Mouse (Mus musculus): Measurements from ENCODE around the gene Diaph3.
A peak's percentile ranks its signal among the peaks of the same experiment; 100 is the strongest.

The Diaph3 gene

DNA sequence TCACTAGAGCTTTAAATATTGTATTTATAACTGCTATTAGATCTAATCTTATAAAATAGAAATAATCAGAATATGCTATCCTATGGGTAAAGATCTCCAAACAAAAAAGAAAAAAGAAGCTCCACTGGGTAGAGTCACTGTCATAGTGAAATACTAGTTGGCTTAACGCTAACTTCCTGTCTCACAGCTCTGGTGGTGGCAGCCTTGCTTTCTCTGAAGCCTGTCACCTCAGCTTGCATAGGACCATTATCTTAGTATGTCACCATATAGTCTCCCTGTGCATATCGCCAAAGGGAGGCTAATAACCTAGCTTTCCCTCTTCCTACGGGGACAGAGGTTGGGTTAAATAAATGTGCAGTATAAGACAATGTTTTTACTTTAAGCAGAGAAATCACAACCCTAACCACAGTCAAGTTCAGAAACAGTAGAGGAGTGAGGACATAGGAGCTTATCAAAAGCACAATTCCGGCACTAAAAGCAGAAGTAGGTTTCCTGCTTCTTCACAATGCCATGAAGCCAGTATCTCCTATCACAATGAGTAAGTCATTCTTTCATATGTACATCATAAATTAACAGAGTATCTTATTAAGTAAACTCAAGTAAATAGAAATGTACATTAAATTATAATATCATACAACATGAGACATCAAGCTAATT lies 293.8 kb downstream of the Diaph3 start:
- no peak for DNase-seq (ENCODE audit: low spot score)

DNA sequence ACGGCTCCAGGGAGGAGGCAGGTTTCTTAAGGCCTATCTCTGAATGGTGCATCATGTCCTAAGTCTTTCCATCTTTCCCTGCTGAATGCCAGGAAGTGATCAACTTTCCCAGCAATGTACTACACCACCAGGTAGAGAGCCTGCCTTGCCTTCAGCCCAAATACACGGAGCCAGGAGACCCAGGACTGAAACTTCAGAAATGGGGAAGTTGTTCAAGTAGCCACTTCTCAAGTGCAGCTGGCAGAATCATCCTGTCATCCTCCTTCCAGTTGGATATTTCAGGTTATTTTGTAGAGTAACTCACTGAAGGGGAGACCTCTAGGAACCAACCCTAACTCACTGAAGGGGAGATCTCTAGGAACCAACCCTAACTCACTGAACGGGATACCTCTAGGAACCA lies 297.0 kb downstream of the Diaph3 start:
- no peak for DNase-seq (ENCODE audit: low spot score)

DNA sequence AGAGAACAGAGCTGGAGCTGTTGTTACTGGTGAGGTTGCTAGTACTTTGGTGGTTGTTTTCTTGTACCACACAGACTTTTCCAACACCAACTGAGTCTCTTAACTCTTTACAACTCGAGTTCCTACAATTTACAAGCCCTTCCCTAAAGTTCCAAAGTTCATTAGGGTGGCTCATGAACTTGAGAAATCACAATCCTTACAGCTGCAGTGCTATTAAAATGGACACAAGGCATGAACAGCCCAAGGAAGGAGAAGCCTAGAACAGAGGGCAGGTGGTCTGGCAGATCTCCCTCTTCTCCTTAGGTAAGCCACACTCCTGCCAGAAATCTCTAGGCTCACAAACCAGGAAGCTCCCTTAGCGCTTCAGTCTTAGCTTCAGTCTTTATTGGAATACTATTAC lies 303.4 kb downstream of the Diaph3 start:
- no peak for DNase-seq (ENCODE audit: low spot score)

DNA sequence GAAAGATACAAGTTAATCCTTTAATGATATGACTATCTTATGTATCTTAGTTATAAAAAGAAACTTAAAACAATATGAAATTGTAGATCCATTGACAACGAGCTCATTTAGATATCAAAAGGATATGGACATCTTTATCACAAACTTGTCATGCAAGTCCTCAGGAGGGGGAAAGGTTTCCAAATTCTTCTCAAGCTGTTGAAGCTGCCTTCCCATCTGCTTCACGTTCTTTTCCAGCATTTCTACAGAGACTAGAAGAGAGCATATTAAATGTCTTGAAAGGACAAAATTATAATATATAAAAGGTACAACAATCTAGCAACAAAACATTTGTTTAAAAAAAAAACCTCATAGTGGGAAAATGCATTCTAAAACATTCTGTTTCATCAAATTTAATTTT lies 306.2 kb downstream of the Diaph3 start:
- DNase-seq (ENCODE audit: low spot score): no peak

DNA sequence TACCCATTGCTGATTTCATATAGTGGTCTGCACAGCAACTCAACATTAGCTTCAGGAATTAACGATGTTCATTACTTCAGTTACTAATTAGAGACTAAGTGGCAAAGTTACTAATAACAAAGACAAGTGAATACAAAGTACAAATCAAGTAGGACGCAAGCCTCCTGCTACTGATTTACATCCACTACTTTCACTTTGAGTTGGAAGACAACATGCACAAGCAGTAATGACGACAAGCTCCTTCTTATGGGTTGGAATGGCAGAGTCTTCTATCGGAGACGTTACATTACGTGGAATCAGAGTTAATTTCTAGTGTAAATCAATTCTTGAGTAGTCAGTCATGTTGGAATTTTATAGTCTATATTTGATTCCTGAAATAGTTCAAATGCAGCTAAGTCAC lies 306.8 kb downstream of the Diaph3 start:
- no peak for DNase-seq (ENCODE audit: low spot score)

DNA sequence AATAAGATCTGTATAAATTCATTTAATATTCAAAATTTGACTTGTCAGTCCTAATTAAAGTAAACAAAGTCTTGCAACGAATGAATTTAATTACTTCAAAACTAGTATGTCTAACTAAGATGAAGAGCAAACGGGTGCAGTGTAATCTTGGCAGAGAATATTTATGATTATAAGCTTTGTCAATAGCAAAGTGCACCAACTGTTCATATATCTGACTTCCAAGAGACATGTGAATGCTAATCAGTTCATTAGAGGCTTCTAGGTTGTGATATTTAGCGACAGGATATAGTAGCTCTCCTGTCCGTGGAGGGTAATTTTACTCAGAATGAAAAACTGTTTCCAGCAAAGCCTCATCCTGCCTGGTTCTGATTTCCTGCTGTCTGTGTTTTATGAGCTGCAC lies 308.0 kb downstream of the Diaph3 start:
- no peak for DNase-seq (ENCODE audit: low spot score)

DNA sequence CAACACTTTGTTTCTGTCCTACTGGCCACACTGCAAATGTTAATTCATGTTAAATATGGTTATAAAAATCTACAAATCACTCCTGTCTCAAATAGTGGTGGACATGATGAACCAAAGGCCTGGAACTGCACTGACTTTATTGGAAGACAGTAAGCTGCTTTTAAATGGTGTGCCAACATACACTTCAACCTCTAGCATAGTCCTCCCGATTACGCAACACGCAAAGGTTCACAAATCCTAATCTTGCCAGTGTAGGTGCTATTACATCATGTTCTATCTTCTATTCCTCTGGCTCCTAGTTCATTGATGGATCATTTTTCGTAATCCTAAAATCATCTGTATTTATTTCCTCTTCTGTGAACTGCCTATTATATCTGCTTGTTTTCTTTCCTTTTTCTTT lies 324.8 kb downstream of the Diaph3 start:
- DNase-seq (ENCODE audit: low spot score): no peak

DNA sequence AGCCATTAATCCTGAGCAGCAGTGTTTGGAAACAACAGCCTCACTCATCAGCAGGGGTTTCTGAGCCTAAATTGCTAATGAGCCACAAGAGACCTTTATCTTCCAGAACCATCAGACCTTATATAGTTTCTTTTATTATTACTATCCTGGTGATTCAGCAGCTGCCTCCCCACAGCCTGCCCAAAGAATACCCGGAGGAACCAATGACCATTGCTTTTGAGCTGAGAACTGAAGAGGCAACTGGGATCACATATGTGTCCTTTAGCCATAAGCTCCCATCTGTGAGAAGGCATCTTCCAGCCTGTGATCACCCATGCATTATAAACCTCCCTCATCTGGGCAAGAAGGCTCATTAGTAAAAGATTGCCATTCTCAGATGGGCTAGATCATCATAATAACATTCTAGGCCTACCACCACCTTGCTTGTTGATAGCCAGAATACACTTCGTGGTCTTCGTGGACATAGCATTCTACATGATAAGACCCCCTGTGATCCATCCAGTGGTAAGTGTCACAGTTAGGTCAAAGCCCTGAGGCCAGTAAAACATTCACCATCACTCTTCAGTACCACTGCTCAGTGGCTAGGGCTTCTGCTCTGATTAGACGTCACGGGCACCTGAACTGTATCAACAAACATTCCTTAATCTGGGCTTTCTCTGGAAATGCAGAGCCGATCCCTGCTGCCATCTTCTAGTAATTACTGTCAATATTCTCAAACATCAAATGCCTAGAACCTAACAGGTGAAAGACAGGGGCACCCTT lies 352.0 kb downstream of the Diaph3 start:
- DNase-seq (ENCODE audit: low spot score): no peak

DNA sequence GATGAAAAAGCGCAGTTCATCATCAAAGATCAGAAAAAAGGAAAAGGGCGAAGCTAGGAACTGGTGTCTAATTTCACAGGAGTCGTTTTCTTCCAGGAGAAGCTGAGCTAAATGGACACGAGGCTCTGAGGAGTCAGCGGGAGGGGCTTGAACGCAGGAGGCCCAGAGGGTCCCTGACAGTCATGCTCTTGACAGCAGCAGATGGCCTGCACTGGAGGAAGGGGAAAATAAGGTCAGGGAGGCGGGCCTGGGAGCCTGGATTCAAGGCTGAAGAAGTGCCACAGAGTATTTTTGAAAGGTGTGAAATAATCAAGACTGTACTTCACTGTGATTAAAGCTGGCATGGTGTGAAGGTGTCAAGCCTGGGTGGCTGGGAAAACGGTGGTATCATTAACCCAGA lies 354.2 kb downstream of the Diaph3 start:
- DNase-seq (ENCODE audit: low spot score): no peak

DNA sequence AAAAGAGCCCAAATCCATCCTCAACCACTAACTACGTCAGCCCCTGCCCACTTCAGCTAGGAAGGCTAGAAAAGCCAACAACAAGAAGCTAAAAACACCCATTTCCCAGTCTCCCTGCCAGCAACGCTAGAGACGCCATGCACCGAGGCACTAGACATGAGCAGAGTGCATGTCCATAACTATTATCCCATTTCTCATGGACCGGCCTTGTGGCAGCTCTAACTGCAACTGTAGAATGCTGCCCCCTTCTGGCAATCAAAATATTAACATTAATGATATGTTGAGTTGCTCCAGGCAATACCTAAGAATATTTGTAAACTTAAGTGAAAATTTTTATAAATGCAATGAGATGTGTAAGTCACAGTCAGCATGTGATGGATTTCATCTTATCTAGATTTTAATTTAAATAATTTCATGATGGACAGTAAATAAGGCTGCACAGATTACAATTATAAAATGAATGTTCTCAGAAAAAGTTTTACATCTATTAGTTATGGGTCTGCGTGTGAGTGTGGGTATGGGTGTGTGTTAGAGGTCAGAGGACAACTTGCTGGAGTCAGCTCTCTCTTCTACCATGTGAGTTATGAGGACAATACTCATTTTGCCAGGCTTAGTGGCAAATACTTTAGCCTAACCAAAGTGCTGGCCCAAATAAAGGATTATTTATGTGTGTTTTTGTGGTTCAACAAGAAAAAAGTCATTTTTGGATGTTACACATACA lies 359.3 kb downstream of the Diaph3 start:
- peak; percentile 56 for DNase-seq (ENCODE audit: low spot score)

DNA sequence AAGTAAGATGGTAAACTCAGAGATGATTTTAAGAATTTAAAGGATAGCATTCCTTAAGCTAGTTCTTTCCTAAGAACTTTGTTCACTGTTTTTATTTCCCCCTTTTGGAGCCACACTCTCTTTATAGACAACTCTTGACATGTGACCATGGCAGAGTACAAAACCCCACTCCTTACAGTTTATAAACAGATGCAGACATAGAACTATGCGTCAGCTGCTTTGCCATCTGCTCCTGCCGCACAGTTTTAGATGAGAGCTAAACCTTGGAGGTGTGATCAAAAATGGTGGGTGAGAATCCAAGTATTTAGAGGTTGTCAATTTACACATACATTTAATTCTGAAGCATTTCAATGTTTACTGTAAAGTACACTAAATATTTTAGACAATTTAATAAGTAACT lies 367.7 kb downstream of the Diaph3 start:
- DNase-seq (ENCODE audit: low spot score): no peak

DNA sequence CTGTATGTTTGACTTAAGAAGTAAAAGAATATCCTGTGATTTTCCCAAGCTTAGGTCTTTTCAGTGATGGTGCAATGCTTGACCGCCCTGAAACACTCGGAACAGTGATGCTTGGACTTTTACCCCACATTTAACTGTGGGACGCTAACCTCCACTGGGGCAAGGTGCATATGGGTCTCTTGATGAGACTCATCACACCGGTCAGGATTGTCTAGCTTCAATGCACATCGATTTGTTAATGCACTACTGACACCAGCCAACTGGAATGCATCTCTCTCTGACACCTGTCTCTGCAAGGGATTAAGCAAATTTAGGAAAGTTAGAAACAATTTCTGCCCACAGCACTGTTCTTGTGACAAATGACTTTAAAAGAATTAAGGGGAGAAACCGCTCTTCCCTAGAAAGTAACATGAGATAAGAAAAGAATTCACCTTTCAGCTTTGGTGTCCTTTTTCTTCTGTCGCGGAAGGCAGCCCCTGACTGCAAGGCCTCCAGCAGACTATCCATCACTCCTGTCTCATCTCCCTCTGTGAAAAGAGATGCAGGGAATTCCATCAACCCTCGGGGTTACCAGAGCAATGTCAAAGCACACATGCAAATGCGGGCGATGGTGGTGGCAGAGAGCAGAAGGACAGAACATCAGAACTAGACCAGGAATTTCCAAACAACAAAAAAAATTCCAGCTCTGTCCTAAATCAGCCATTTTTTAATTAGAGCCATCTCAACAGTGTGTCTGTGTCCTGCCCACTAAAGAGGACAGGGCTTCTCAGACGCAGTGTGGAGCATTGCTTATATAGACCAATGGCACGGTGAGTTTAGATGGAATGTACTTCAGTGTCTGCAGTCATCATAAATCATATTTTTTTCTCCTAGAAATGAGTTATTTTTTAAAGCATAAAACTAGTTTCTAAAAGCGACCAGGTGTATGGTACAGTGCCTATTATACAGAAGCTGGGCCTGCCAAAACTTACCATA lies 368.6 kb downstream of the Diaph3 start:
- no peak for DNase-seq (ENCODE audit: low spot score)

DNA sequence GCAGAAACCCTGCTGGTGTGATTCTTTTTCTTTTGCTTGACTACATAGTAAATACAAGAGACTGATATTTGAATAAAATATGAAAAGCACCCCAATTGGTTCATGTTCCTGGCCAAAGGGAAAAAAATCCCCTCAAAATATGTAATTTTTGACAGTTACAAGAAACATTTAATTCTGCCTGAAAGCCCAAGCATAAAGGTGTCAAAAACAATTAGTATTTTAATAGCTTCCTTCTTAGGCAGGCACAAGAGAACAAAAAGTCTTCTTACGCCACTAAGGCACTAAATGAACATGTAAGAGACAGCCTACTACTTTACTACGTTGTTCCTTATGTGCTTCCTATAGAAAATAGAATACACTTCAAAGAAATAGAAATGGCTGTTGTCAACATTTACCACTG lies 376.7 kb downstream of the Diaph3 start:
- DNase-seq (ENCODE audit: low spot score): no peak

DNA sequence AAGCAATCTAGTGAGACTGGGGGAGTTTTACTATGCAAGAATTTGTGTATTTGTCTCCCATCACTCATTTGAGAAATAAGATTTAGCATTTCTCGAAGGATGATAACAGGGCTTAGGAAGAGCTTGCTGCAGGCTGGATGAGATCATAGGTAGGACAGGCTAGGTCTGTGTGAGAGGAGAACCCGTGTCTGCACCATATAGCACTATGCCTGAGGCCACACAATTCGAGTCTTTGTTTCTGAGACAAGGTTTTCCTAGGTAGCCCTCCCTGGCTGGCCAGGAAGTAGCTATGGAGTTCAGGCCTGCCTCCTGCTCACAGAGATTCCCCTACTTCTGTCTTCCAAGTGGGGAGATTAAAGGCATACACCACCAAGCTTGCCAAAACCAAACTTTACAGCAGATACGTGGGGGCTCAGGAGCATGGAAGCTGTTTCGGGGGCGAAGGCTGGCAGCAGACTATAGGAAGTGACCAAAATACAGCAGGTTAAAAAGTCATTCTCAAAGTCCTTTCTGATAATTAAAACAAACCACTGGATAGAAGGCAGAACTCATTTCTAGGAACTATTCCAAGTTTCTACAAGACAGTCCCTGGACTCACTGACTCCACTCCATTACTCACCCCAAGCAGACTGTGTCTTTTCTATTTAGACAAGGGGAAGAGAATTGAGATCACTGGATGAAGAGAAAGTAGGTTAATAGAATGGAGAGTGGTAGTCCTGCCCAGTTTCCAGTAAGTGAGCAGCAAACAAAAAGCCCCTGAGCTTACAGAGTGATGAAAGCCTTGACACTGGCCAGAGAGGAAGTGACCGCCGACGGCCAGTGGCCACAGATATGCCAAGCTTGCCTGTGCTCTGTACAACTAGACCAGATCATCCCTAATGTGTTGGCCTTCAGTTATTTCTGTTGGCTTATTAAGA lies 383.2 kb downstream of the Diaph3 start:
- no peak for DNase-seq (ENCODE audit: low spot score)

DNA sequence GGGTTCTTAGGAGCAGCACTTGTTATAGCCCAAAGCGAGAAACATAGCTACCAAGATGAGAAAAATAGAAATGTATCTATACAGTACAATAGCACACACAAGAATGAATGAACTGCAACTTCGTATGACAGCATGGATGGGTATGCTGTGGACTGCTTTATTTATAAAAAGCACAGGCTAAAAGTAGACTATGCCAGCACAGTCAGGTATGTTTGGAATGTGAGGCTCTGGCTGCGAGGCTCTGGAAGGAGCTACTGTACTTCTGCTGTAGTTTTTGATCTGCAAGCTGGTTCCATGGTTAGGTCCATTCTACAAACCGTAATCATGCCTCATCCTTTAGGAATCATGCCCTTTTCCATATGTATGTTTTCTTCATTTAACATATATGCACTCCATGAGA lies 383.9 kb downstream of the Diaph3 start:
- DNase-seq (ENCODE audit: low spot score): no peak

DNA sequence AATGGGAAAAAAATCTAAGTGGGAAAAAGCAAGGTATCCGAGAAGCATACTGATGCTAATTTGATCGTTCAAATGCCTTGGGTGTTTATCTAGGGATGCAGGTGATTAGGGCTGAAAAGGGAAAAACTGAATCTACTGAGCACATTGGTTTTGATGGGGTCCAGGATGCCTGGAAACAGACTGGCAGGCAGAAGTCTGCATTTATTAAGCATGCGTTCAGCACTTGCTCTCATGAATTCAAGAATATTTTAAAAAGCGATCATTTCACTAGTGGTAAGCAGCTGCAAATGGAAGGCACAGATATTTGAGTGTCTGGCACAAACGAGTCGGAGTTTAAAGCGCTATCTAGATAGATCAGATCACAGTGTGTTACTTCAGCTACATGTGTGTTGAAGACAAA lies 390.7 kb downstream of the Diaph3 start:
- DNase-seq (ENCODE audit: low spot score): no peak

DNA sequence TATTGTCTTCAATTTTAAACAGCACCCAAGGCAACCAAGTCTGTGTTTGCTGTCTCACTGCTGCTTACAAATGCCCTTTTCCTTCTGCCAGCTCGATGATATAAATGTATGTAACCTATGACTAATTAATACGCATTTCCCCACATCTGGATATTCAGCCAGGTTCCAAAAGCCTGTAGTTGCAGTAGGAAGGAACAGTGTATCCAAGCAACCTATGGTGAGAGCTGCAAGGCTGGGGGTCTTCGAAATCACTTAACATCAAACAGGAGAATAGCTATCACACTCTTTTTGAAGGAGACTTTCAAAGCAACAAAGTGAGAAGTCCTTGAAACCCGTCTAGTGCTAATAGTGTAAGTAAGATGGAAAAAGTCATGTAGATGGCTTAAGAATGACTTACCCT lies 391.6 kb downstream of the Diaph3 start:
- DNase-seq (ENCODE audit: low spot score): no peak

DNA sequence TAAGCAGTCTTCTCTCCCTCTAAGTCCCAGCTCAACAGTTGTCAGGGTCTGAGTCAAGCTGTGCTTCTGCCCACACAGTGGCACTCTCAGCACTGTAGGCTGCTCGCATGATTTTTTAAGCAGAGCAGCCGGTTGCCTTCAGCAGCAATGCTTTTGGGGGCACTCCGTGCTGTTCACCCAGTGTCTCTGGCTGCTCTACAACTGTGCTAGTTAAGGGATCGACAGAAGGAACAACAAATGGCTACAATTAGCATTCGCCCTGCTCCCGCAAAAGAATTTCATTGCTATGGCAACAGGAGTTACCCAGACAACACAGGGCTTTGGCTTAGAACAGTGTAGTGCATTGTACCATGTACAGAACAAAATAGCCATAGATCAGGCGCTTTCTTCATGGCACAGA lies 392.2 kb downstream of the Diaph3 start:
- DNase-seq (ENCODE audit: low spot score): no peak

DNA sequence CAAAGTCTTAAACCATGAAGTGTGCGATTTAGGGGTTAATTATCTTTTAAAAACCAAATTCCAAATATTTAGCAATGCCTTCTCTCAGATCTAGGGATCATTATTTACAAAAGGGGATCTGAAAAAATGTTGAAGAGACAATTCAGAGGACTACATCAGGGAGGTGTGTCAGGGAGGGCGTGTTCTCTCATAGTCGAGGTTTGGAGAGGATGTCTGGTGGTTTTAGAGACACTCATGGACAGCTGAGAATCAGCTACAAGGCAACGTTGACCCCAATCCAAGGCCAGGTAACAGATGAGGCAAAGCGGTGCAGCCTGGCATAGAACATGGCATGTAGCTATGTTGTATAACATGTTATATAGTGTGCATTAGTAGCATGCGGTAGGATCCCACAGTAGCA lies 396.5 kb downstream of the Diaph3 start:
- DNase-seq (ENCODE audit: low spot score): no peak

DNA sequence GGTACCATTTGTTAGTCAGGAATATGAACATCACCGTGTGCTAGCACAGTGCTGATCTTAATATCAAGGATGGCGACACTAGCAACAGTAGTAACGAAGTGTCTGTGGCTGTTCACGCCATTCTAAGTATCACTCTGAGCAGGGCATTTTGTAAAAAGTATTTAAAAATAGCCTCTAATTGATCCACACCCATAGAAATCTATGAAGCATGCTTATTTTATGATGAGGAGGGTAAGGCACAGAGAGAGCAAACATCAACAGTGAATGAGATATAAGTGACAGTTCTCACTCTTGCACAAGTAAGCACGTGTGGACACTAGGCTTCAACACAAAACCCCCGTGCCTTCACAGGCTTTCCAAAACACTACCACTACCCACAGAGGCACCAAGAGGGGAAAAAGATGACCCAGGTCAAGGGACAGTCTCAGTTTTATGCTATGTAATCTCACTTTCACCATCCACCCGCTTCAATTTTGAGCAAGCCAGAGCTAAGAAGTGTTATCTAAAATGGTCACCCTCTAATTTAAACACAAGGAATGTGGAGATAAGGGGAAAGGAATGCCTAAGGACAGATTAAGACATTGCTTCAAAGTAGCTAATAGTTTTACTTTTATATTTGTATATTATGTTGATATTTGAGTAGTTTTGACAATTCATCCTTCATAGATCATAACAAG lies 399.0 kb downstream of the Diaph3 start:
- DNase-seq (ENCODE audit: low spot score): peak; percentile 84

Data from c-Kit-positive CD71-positive TER-119-positive erythroid progenitor cells, embryonic 14.5 days (primary cell).